7 mouse cellular contexts compared by ENCODE assay signal in genomic region chr7:142460636-142461077, GRCm38 (mm10). TPM values are rescaled to one million over a fixed set of nuclear protein-coding genes. Genes with fewer than 3 reads are reported as not detected.
DNase-seq lines count a peak whose midpoint lies in the region; ATAC-seq lines count a peak whose summit lies in the region.

TSS of gene Lsp1 (plus strand) at chr7:142460809.

- DNase-seq in testis, postnatal 10 days (ENCODE audit: low spot score), result peak; percentile 38
- no peak for DNase-seq in testis, postnatal 14 days (ENCODE audit: low spot score)
- DNase-seq in heart, postnatal 10 days, result peak in 1 of 2 experiments; percentile 6

- 86% methylated on average over 7 of the region's 7 CpGs for WGBS in embryonic facial prominence, embryonic 13.5 days
- WGBS in hindbrain, embryonic 12.5 days, result 94% methylated on average over 7 of the region's 7 CpGs
- WGBS in midbrain, embryonic 15.5 days, result 95% methylated on average over 7 of the region's 7 CpGs

- no peak within 1 kb of the TSS for H3K4me2 ChIP-seq in embryonic facial prominence, embryonic 13.5 days
- no peak within 1 kb of the TSS for H3K4me2 ChIP-seq in hindbrain, embryonic 12.5 days (replicated peaks)
- H3K4me2 ChIP-seq in midbrain, embryonic 15.5 days, result no peak within 1 kb of the TSS

- peak within 1 kb of the TSS; percentile 98 for H3K27ac ChIP-seq in embryonic facial prominence, embryonic 13.5 days
- H3K27ac ChIP-seq in hindbrain, embryonic 12.5 days, result no peak within 1 kb of the TSS
- H3K27ac ChIP-seq in midbrain, embryonic 15.5 days, result no peak within 1 kb of the TSS

- intact Hi-C loops in heart, postnatal 10 days (cut with DNase I), result no loop called here

- ATAC-seq in embryonic facial prominence, embryonic 13.5 days (ENCODE audit: insufficient number of reproducible peaks, insufficient read depth, low FRiP score, low TSS enrichment, low read depth), result no peak
- peak; percentile 62 for ATAC-seq in megakaryocyte, adult 5-6 weeks (ENCODE audit: poor library complexity, severe bottlenecking)
- ATAC-seq in hindbrain, embryonic 12.5 days (ENCODE audit: low FRiP score), result no peak
- no peak for ATAC-seq in midbrain, embryonic 15.5 days (replicated peaks)

- no peak within 1 kb of the TSS for H3K4me3 ChIP-seq in embryonic facial prominence, embryonic 13.5 days
- H3K4me3 ChIP-seq in hindbrain, embryonic 12.5 days, result no peak within 1 kb of the TSS
- no peak within 1 kb of the TSS for H3K4me3 ChIP-seq in midbrain, embryonic 15.5 days

- H3K27me3 ChIP-seq in embryonic facial prominence, embryonic 13.5 days, result no peaks in the 10 kb centered on the region
- H3K27me3 ChIP-seq in hindbrain, embryonic 12.5 days, result no peaks in the 10 kb centered on the region
- no peaks in the 10 kb centered on the region for H3K27me3 ChIP-seq in midbrain, embryonic 15.5 days (replicated peaks)

- no peak within 1 kb of the TSS for H3K9ac ChIP-seq in embryonic facial prominence, embryonic 13.5 days
- H3K9ac ChIP-seq in hindbrain, embryonic 12.5 days, result no peak within 1 kb of the TSS
- H3K9ac ChIP-seq in midbrain, embryonic 15.5 days, result no peak within 1 kb of the TSS

- H3K4me1 ChIP-seq in embryonic facial prominence, embryonic 13.5 days, result peaks cover 44% of the 10 kb centered on the region
- peaks cover 21% of the 10 kb centered on the region for H3K4me1 ChIP-seq in hindbrain, embryonic 12.5 days
- peaks cover 12% of the 10 kb centered on the region for H3K4me1 ChIP-seq in midbrain, embryonic 15.5 days

- H3K9me3 ChIP-seq in embryonic facial prominence, embryonic 13.5 days, result no peaks in the 10 kb centered on the region
- no peaks in the 10 kb centered on the region for H3K9me3 ChIP-seq in hindbrain, embryonic 12.5 days (replicated peaks)
- H3K9me3 ChIP-seq in midbrain, embryonic 15.5 days, result no peaks in the 10 kb centered on the region

- H3K36me3 ChIP-seq in embryonic facial prominence, embryonic 13.5 days, result no peaks in the 10 kb centered on the region
- no peaks in the 10 kb centered on the region for H3K36me3 ChIP-seq in hindbrain, embryonic 12.5 days
- no peaks in the 10 kb centered on the region for H3K36me3 ChIP-seq in midbrain, embryonic 15.5 days (replicated peaks)

RNA-seq across cellular contexts. Expression of gene Lsp1, which starts in this region (rescaled TPM):
- polyA plus RNA-seq in embryonic facial prominence, embryonic 13.5 days (2015; fragmentation: Nextera tagmentation; extraction: Ambion mirVana), result 28.5 and 29.2 TPM in 2 replicates
- 100 to 1,000 TPM; 111 to 116 TPM for total RNA-seq in heart, postnatal 10 days (2021)
- 1,220 and 1,304 TPM in 2 replicates for total RNA-seq in megakaryocyte, adult 5-6 weeks (2015)
- total RNA-seq in megakaryocyte, adult 5-6 weeks (2017), result 1,314 and 1,552 TPM in 2 replicates
- 9.6 and 14.4 TPM in 2 replicates for polyA plus RNA-seq in hindbrain, embryonic 12.5 days (2016; fragmentation: Nextera tagmentation; extraction: Ambion mirVana)
- 3.7 and 5.4 TPM in 2 replicates for polyA plus RNA-seq in midbrain, embryonic 15.5 days (2015; fragmentation: Nextera tagmentation; extraction: Ambion mirVana)

Comparison
In these comparisons a context has a peak if more than half of its experiments do, and no peak if none do; other contexts are left out.
1. RNA of gene Lsp1 (total RNA-seq): 1,220 to 1,552 TPM in megakaryocyte, adult 5-6 weeks; 111 to 116 TPM in heart, postnatal 10 days; every median in the first group is over 10 times any median in the second.